Mouse (Mus musculus) liver, adult 2 months (tissue): ENCODE results near the gene Kcng3.

ENCODE experiments used
- CTCF ChIP-seq: fragments of 200-500 bp; IDR thresholded peaks from 2 replicates; pipeline ENCODE4 v1.5.1; 2011; ENCODE audit warnings: low read depth, low read length, control low read depth
- POLR2A ChIP-seq: fragments of 200-500 bp; IDR thresholded peaks from 2 replicates; pipeline ENCODE4 v1.6.1; 2011; ENCODE audit warnings: low read length, control low read depth; ENCODE audit not compliant: insufficient read depth; ENCODE audit errors: extremely low read depth

- TF ChIP-seq POLR2A, result no peak
- no peak for TF ChIP-seq CTCF
Observed at GRCm38 (mm10) chr17:83545259-83545658, 86.4 kb downstream of the Kcng3 start.
